Mouse (Mus musculus) ES-E14 (cell line): ENCODE measurements around the gene Gm8300. TPM values are rescaled to one million over a fixed set of nuclear protein-coding genes. Genes with fewer than 3 reads are reported as not detected.
"Not testable (repeated sequence)": the region's sequence is repeated elsewhere in the genome, so short reads cannot be mapped to it uniquely, and the experiment has no call there.

Experiments used
- DNase-seq: peaks from one replicate; pipeline ENCODE4 v3.0.0-alpha.2; 2013; ENCODE audit warnings: low read depth, low spot score
- H3K27ac ChIP-seq: 2 replicates; pipeline ENCODE4 v1.5.1; 2012; ENCODE audit warnings: low read depth, mild to moderate bottlenecking, low read length, moderate library complexity, mixed read lengths; ENCODE audit not compliant: poor library complexity, insufficient read depth, severe bottlenecking
- H3K36me3 ChIP-seq: 2 replicates; pipeline ENCODE4 v1.6.1; 2012; ENCODE audit warnings: mild to moderate bottlenecking, low read length, moderate library complexity, mixed read lengths; ENCODE audit not compliant: control insufficient read depth, poor library complexity, insufficient read depth, severe bottlenecking
- H3K4me1 ChIP-seq, 2 experiments: fragments of 150-350 bp in 1 of 2; sonication (generic) in 1 of 2; 2 replicates each; pipeline ENCODE4 v1.6.1; 2012; ENCODE audit warnings: low read length in 2 of 2, mild to moderate bottlenecking in 1 of 2, mixed read lengths in 1 of 2; ENCODE audit not compliant: control insufficient read depth in 2 of 2, insufficient read depth in 2 of 2, poor library complexity in 1 of 2
- H3K4me3 ChIP-seq, 2 experiments: fragments of 150-350 bp in 1 of 2; sonication (generic) in 1 of 2; 2 replicates each; pipeline ENCODE4 v1.5.1; 2012; ENCODE audit warnings: low read length in 2 of 2, low read depth in 1 of 2, mild to moderate bottlenecking in 1 of 2, mixed read lengths in 1 of 2; ENCODE audit not compliant: insufficient read depth in 1 of 2, poor library complexity in 1 of 2, severe bottlenecking in 1 of 2
- H3K9ac ChIP-seq: 2 replicates; pipeline ENCODE4 v1.6.1; 2012; ENCODE audit warnings: low read depth, mild to moderate bottlenecking, low read length, mixed read lengths; ENCODE audit not compliant: poor library complexity, insufficient read depth, severe bottlenecking
- H3K9me3 ChIP-seq: fragments of 150-350 bp; sonication (generic); 2 replicates; pipeline ENCODE4 v1.6.1; 2012; ENCODE audit warnings: low read depth, mild to moderate bottlenecking, low read length; ENCODE audit not compliant: control insufficient read depth, insufficient read depth
- CHD2 ChIP-seq: IDR thresholded peaks from 2 replicates; pipeline ENCODE4 v1.6.1; 2014; ENCODE audit warnings: mild to moderate bottlenecking, low read depth, low read length, inconsistent platforms
- HCFC1 ChIP-seq: IDR thresholded peaks from 2 replicates; pipeline ENCODE4 v1.6.1; 2012; ENCODE audit warnings: low read length, inconsistent platforms, borderline replicate concordance; ENCODE audit not compliant: insufficient read depth
- MAFK ChIP-seq: IDR thresholded peaks from 2 replicates; pipeline ENCODE4 v1.6.1; 2014; ENCODE audit warnings: mild to moderate bottlenecking, low read depth, low read length, inconsistent platforms; ENCODE audit not compliant: insufficient read depth
- ZC3H11A ChIP-seq: IDR thresholded peaks from 2 replicates; pipeline ENCODE4 v1.6.1; 2012; ENCODE audit warnings: low read depth, mild to moderate bottlenecking, inconsistent platforms, low read length, borderline replicate concordance
- ZNF384 ChIP-seq: IDR thresholded peaks from 2 replicates; pipeline ENCODE4 v1.6.1; 2012; ENCODE audit warnings: low read depth, low read length, inconsistent platforms
- in situ Hi-C, 2 experiments: fragments of 600-800 bp; cut with MboI; formaldehyde crosslinking; loops; one replicate each; pipeline ENCODE4 v1.15.1; 2025; ENCODE audit warnings: low sequenced_read_pairs in 2 of 2, inconsistent platforms in 1 of 2; ENCODE audit not compliant: unreplicated experiment in 2 of 2
- total RNA-seq: library from RNA; depleted of rRNA; stranded (reverse); fragments of 300-350 nt; gene quantifications from 2 replicates; pipeline ENCODE4 v1.2.3, GENCODE M21; 2012; rRNA removed

The Gm8300 gene
- total RNA-seq, 1 experiment, result 24.1 TPM

DNA sequence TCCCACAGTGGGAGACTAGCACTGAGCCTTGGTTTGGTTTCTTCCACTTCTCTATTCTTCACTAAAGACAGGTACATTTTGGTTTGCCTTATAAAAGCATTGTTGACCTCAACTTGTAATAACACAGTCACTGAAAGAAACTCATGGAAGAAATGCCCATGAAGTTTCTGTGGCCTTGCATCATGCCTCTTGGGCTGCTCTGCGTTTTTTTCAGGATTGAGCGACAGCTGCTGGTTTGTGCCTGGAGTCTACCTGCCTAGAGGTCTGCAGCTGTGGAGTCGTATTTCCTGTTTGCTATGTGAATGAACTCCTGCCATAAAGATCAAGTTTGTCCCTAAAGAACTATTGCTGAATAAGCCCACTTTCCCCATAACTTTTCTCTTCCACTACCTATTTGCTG is 29.8 kb downstream of the Gm8300 start:
- Histone ChIP-seq H3K4me3 (no peak overlapping the region), H3K9ac (no peak overlapping the region), H3K4me1 (no peaks in the 10 kb centered on the region), H3K36me3 (no peaks in the 10 kb centered on the region), H3K9me3 (no peaks in the 10 kb centered on the region), H3K27ac (no peak overlapping the region)
- in situ Hi-C loops, result no loop called here
- no peak for TF ChIP-seq CHD2
- no peak for TF ChIP-seq MAFK
- no peak for TF ChIP-seq HCFC1
- no peak for TF ChIP-seq ZNF384
- no peak for TF ChIP-seq ZC3H11A
- DNase-seq, result no peak

- H3K4me3 ChIP-seq, in situ Hi-C loops, DNase-seq, H3K9me3 ChIP-seq, H3K27ac ChIP-seq, H3K36me3 ChIP-seq, H3K4me1 ChIP-seq, H3K9ac ChIP-seq: not testable (repeated sequence)
These were observed 36.5 kb downstream of the Gm8300 start for GRCm38 (mm10) chr12:87550628-87551027.

Other genes with a start within 250 kb of the Gm8300 start
- 29.8 and 36.3 TPM in 2 replicates for gene Vipas39, start 248.1 kb upstream of the Gm8300 start, total RNA-seq
- 224 and 305 TPM in 2 replicates for gene Ahsa1, start 247.8 kb upstream of the Gm8300 start, total RNA-seq
- 3.0 and 3.2 TPM in 2 replicates for gene Ism2, start 214.6 kb upstream of the Gm8300 start, total RNA-seq
- gene Sptlc2, start 126.0 kb upstream of the Gm8300 start, total RNA-seq, result 182 and 221 TPM in 2 replicates
- gene Slirp, start 70.4 kb upstream of the Gm8300 start, total RNA-seq, result 124 and 175 TPM in 2 replicates
- 90.0 and 116 TPM in 2 replicates for gene Alkbh1, start 70.3 kb upstream of the Gm8300 start, total RNA-seq
- 70.3 and 85.1 TPM in 2 replicates for gene Snw1, start 42.0 kb upstream of the Gm8300 start, total RNA-seq
- gene Gm5788, start 19.6 kb upstream of the Gm8300 start, total RNA-seq, result 6.4 and 8.2 TPM in 2 replicates
- 0.13 TPM in 1 of 2 replicates, not detected in the other for gene Oog1, start 88.4 kb downstream of the Gm8300 start, total RNA-seq
- gene Gm4027, start 104.6 kb downstream of the Gm8300 start, total RNA-seq, result 22.2 and 29.9 TPM in 2 replicates
- not detected in 2 replicates for gene Gm16381, start 130.3 kb downstream of the Gm8300 start, total RNA-seq